Mouse (Mus musculus) left cerebral cortex, postnatal 25 days (tissue): ENCODE results near the gene Prr11. TPM values are rescaled to one million over a fixed set of nuclear protein-coding genes. Genes with fewer than 3 reads are reported as not detected.

Experiments used
- DNase-seq, 2 experiments: peaks; one replicate each; pipeline ENCODE4 v3.0.0; 2022; ENCODE audit warnings: low spot score in 2 of 2, mixed read lengths in 1 of 2
- intact Hi-C: fragments of 180-260 bp; cut with DNase I; formaldehyde crosslinking; loops from one replicate; pipeline ENCODE4 v1.15.1; 2025
- total RNA-seq, 2 experiments: library from RNA; stranded (reverse); gene quantifications; 2 replicates each; pipeline ENCODE4 v1.2.3; 2021

Prr11 gene
- total RNA-seq, result under 1 TPM; 0.32 to 0.34 TPM

DNA sequence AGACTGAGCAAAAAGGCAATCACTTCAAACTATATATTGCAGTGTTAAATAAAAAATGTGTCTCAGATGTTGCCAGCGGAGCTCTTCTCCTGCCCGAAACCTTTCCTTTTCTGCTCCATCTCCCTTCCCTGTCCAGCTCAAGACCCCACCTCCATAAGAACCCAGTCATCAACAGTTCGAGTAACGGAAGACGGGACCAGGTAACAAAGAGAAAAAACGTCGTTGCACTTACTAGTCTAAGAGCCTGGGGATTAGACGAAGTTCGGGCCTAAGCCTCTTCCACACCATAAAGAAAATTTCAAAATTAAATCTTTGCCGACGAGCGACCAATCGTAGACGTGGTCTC is at the start of gene Prr11:
TSS of gene Prr11 (minus strand) at position 300 of the 346 bp plus-strand sequence.
- intact Hi-C loops, result loop anchor here (2.0 kb wide), 1 partner anchor 18 kb away; the partner anchor contains the start of gene Trim37
- DNase-seq, result no peak

DNA sequence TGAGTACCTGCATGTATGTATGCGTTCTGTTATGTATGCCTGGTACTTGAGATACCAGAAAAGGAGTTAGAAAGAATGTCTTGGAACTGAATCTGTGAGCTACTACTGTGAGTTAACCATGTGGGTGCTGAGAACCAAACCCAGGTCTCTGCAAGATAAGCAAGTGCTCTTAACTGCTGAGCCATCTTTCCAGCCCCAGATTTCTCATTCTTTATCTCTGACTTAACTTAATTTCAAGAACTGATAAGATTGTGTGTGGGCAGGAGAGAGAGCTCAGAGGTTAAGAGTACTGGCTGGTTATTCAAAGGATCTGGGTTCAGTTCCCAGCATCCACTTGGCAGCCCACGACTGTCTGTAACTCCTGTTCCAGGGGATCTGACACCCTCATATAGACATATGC is 49.5 kb upstream of the Prr11 start:
- intact Hi-C loops, result no loop called here
- no peak for DNase-seq

DNA sequence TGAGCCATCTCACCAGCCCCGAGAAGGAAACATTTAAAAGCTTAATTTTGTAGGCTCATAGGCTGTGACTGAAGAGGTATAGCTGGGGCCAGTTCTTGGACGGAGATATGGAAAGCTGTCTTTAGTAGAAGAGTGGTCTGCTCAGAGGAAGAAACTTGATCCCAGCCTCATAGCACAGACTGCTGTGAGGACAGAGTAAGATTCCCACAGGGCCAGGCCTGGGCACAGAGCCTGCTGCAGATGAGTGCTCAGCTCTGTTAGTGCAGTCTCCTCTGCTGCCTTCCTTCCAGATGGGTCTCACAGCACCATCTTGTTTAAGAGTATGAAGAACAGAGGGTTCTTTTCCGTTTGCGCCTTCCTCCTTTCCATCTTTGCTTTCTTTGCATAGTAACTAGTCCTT is 27.7 kb upstream of the Prr11 start:
- intact Hi-C loops, result no loop called here
- DNase-seq, result peak in 1 of 2 experiments; percentile 17

DNA sequence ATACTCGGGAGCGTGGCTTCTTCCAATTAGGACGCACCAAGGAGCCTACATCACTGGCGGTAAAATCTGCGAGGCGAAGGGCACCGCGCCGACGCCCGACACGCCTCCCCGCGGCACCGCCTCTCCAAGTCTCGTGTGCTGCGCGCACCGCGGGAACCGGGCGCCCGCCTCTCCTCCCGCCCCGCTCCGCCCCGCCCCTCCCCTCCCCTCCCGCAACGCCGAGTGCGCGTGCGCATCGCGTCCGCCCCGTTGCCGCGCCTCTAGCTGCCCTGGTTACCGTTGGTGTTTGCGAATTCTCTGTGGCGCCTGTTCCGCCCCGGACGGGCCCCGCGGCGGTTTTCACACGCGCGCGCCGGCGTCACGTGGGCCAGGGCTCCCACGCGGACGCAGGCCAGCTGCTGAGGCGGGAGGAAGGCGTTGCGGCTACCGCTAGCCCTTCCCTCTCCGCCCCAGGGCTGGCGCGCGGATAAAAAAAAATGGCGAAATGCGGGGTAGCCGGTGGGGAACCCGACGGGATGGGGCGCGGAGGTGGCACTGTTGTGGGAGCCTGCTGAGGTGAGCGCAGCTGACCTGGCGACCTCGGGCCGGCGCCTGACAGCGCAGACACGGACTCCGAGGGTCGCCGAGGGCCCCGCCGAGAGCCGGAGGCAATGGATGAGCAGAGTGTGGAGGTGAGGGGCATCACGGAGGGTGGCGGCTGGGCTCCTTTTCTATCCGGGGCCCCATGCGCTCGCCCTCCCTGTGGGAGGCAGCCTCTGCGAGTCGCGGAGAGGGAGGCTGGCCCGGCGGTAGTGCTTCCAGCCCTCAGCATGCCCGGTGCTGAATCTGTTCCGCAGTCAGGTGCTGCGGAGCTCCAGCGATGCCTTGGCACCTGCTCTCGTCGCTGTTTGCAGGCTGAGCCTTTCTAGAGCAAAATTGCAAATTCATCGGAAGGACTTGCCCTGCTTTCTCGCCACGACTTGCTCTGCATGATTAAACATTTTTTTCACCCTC is 18.6 kb upstream of the Prr11 start, which contains the start of gene Trim37:
TSS of gene Trim37 (plus strand) at position 254 of the 993 bp plus-strand sequence.
- intact Hi-C loops, result loop anchor here (2.0 kb wide), 1 partner anchor 18 kb away; the partner anchor contains the start of genes Prr11 and Ska2
- DNase-seq, result peak; percentile 92 to 96

DNA sequence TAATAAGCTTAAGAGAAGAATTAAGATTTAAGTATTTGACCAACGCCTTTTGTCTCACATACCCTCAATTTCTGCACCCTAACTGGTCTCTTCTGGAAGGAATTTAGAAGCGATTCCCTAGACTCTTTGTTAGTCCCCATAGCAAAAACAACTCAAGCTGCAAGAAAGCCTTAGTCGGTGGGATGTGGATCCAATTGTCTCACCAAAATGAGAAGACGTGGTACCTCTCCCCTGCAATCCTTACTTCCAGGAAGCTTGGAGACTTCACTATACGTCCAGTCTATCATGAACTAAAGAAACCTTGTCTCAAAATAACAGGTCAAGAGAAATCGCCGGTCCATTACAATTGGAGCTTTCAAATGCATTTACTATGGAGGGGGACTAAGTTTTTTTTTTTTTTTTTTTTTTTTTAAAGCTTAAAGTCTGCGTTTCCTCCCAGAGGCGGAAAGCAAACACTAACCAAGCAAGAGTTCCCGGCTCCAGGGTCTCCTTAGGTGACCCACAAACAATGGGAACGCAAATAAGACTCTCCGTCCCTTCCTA is 17.8 kb upstream of the Prr11 start:
- DNase-seq, result peak in 1 of 2 experiments; percentile 5
- intact Hi-C loops, result loop anchor here (2.0 kb wide), 1 partner anchor 18 kb away; the partner anchor contains the start of genes Prr11 and Ska2

DNA sequence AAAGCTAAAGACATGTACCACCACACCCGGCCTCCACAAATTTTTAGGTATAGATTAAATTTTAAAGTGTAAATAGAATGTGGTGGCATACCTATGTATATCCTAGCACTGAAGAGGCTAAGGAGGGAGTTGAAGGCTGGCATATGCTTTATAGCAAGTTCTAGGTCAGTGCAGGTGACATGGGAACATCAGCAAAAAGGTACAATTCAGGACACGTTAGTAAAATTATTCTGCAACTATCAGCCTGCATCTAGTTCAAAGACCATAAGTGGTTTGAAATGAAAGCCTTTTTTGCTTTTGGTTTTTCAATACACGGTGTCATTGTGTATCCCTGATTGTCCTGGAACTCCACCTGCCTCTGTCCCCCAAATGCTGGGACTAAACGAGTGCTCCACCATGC is 17.1 kb upstream of the Prr11 start:
- DNase-seq, result no peak
- intact Hi-C loops, result no loop called here

DNA sequence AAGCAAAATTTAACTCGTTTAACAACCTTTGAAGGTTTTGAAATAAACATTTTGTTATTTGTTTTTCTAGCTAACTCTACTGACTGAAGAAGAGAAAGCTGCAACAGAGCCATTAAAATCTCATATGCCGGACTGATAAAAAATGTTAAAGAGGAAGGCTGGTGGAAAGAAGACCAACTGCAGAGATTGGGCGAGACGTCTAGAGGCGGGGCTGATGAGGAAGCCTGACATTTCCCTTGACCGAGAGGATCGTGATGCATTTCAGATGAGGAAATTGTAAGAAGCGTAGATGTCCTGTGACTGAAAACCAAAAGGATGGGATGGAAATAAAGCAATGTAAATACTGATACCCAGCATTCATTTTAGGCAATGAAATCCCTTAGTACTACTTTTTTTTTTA is 13.4 kb upstream of the Prr11 start:
- intact Hi-C loops, result no loop called here
- no peak for DNase-seq

DNA sequence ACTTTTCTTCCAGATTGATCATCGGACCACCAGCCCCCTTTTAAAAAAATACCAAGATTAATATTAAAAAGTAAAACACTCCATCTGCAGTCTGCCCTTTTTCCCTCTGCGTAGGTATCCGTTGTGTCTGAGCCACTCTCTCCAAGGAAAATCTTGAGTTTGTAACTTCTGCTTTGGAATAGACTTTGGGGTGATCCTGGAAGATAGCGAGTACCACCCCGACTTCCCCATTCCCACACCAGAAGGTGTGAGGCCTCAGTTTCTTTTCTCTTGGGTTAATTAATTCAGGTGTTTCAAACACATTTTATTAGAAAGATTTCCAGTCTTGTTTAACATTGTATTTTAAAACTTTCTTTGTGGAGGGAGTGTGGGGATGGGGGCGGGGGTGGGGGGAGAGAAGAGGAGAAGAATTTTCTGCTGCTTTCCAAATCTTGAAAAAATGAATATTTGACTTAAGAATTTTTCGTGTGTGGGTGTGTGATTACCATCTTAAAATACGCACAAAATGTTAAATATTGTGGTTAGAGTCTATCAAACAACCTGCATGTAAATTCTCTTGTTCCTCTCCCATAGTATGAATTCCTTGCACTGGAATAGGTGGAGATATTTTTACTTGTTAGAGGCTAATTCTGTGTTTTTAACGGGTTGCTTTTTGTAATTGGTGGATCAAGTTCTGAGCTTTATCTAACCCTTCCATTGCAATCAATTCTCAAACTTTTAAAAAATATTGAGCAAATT is 1.8 kb upstream of the Prr11 start:
- no peak for DNase-seq
- intact Hi-C loops, result no loop called here

DNA sequence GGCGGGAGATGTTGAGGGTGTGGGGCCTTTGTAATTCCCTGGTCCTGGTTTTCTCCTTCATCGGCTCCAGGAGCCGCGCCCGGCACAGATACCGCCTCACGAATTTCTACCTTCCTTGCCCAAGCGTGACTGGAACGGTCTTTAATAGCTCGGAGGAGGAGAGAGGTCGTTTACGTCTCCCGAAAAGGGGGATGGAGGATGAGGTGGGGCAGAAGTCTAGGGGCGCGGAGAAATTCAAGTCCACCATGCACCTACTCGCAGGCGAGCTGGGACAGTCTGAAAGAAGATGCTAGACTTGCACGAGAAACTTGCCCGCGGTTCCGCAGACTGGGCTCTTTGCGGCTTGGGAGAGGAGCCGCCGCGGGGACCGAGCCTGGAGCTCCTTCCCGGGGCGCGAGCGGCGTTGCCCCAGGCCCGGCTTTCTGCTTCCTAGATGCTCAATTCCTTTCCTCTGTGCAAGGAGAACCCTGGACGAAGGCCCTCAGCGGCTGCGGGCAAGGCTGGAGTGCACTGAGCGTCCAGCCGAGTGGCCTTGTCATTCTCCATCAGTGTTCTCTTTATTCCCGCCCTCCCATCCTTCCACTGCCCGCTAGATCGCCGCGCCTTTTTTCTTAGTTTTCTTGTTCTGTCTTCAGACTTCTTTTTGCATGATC is 1.1 kb upstream of the Prr11 start:
- intact Hi-C loops, result loop anchor here (2.0 kb wide), 1 partner anchor 17 kb away; the partner anchor contains the start of gene Trim37
- DNase-seq, result no peak

DNA sequence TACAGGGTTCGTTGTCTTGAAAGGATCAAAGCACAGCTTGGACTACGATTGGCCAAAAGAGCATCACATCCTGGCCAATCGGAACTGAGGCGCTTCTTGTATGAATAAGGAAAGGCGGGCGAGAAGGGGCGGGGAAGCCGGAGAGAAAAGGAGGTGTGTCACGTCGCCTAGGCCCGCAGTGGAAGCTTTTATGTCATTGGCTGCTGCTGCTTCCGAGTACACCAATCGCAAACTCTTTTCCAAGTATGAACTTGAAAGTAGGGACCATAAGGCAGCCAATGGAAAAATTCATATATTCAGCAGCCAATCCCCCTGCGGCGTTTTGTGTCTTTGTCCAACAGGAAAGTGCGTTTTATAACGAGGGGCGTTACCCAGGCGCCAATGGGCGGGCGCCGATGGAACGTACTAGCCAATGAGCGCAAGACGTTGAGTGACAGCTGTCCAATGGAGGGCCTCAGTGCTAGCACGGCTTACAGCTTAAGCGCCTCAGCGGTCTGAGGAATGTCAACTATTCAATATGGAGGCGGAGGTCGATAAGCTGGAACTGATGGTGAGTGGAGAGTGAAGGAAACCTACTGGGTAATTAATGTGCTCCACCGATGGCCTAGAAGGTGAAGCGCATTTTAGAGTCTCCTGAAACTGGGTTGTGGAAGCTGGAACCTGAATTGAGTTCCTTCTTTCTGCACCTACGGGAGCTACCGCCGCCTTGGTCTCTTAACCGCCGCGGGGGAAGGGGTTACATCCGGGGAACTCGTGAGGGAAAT is 429 bp upstream of the Prr11 start, which contains the start of gene Ska2:
TSS of gene Ska2 (plus strand) at position 480 of the 764 bp plus-strand sequence.
- intact Hi-C loops, result loop anchor here (2.0 kb wide), 1 partner anchor 18 kb away; the partner anchor contains the start of gene Trim37

DNA sequence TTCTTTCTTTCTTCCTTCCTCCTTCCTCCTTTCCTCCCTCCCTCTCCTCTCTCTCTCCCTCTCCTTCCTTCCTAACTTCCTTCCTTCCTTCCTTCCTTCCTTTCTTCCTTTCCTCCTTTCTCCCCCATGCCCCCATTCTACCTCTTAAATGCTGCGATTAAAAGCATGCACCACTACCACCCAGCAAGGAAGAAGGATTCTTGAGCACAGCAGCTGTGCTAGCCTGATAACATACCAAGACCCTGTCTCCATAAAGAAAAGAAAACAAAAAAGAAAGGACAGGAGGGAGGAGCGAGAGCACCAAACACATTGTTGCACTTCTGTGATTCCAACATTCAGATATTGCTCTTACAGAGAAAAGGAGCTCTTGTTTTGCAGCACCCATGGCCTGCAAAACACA is 21.4 kb downstream of the Prr11 start:
- no peak for DNase-seq
- intact Hi-C loops, result no loop called here

More for the DNA sequence above, 429 bp upstream of the Prr11 start, which contains the start of gene Ska2:
- peak; percentile 97 to 100 for DNase-seq

DNA sequence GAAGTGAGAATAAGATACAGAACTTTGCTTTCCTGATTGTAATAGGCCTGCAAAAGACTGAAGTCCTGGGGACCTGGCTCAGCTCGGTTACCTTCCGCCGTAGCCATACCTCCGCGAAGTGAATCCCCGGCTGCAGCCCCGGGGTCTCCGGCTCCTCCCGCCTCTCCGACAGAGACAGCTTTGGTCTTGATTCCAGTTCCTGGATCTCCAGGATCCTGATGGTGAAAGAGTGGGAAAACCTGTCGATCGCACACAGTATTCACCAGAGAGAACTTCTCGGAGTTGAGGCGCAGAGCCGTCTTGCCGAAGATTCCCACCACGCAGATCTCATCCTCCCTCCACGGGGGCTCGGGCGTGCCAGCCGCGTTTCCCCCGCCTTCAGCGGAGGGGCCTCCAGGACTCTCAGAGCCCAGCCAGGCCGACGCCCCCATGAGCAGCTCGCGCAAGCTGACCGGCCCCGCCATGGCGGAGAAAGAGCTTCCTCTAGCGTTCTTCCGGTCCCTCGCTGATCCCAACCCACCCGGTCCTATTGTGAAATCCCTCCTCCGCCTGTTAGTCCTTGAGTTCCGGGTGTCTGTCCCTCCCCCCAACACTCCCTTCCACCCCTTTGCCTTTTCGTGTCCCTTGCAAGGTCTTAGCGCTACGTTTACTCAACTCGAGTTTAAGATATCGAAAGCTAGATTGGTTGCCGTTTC is 22.1 kb downstream of the Prr11 start, which contains the start of gene Smg8:
TSS of gene Smg8 (minus strand) at position 485 of the 695 bp plus-strand sequence.
- intact Hi-C loops, result no loop called here
- peak; percentile 80 to 89 for DNase-seq

DNA sequence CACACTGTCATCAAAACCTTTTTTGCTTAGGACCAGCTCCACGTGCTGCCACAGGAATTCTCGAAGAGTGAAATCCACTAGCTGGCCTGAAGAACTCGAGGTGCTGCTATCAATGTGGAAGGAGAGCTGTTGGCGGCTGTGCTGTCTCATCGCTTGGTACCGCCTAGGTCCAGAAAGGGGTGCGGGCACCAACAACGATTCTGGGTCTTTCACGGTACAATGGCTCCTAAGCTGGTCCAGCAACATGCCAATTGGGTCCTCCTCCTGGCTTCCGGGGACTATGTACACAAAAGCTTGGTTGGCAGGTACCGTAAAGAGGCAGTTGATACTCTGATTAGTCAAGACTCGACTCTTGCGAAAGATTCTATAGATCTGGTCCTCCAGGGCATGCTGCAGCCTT is 23.0 kb downstream of the Prr11 start:
- DNase-seq, result no peak
- intact Hi-C loops, result no loop called here

DNA sequence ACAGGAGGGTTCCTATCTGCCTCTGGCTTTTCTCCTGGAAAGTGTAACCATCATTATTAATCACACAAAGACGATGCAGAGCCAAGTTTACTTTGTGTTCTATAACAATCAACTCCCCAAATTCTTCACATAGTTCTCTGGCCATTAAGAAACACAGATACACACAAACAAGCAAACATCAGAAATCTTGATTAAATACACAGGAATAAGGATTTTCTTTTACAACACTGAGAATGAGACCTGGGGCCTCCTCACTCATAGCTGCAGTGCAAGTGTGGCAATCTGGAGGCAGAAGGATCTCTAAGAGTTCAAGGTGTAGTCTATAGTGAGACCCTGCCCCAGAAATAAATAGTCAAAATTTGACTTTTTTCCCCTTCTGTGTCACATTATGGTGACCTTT is 24.8 kb downstream of the Prr11 start:
- DNase-seq, result no peak
- intact Hi-C loops, result no loop called here

DNA sequence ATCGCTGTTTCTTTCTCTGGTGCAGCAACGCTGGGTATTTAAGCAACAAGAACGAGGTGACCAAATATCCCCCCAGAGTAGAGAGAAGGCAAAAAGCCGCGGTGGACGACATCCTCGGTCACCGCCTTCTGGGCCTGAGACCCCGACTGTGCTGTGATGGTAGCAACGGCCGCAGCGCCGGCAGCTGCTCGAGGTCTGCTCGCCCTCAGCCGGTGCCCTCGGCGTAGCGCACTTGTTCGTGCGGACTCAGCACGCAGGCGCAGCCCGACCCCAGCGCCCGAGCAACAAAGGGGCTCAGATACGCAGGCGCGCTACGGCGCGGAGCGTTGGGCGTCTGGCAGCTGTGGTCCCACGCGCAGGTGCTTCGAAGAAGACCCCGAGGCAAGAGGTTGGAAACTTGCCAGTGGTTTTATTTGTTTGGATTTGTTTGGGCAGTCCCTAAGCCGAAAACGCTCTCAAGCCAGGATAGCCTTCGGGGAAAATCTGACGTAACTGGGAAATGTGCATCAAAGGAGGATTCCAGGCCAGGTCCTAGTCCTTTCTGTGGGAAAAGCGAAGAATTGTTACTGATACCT is 34.6 kb downstream of the Prr11 start, which contains the start of gene Gdpd1:
TSS of gene Gdpd1 (minus strand) at position 197 of the 575 bp plus-strand sequence.
- peak; percentile 88 to 92 for DNase-seq
- intact Hi-C loops, result no loop called here

DNA sequence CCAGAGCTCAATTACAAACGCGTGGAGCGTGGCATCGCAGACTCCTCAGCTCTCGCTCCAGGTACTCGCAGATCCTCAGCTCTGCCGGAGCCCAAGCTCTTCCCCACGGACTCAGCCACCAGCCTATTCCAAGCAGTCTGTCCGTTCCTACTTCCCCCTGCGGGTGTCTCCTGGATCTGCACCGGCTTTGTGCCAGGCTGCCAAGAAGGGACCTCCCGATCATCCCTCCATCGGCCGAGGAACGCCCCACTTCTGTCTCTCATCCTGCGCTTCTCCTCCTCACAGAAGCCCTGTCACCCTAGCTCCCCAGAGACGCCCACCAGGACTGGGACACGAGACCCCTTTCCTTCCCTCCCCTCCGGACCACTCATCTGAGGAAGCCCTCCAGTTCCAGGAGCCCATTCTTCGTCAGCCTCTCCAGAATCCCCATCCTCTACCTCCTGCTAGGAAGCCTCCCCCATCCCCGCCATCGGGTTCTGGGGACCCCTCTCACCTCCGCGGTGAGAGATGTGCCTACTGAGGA is 35.1 kb downstream of the Prr11 start:
- DNase-seq, result peak; percentile 77 to 86
- intact Hi-C loops, result no loop called here

DNA sequence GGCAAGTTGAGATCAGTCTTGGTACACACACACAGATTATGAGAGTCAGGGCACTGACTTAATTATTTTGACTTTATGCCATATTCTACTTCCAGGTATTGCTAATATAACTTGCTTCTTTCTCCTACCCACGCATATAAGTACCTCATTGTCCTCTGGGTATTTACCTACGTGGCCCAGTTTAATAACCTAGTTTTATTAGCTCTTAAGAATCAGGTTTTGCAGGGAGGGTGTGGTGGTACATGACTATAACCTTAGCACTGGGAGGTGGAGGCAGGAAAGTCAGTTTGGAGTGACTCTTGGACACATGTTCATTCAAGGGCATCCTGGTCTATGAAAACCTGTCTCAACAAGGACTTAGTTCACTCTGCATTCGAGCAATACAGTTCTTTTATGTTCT is 46.4 kb downstream of the Prr11 start:
- DNase-seq, result no peak

More for the DNA sequence above, 46.4 kb downstream of the Prr11 start:
- intact Hi-C loops, result no loop called here
